Mouse (Mus musculus) gonadal fat pad, adult 2 months (tissue): ENCODE results near the gene Ranbp9. TPM values are rescaled to one million over a fixed set of nuclear protein-coding genes. Genes with fewer than 3 reads are reported as not detected.
"Not testable (repeated sequence)": the region's sequence is repeated elsewhere in the genome, so short reads cannot be mapped to it uniquely, and the experiment has no call there.

Experiments
- DNase-seq: peaks from one replicate; pipeline ENCODE4 v3.0.0-alpha.2; 2012; ENCODE audit warnings: low read depth
- polyA plus RNA-seq: library from polyadenylated mRNA; depleted of rRNA; stranded (reverse); fragments of >200 nt; gene quantifications from 2 replicates; pipeline ENCODE4 v1.2.3, GENCODE M21; 2012

Ranbp9 gene
- polyA plus RNA-seq, 1 experiment: 20.0 TPM

GRCm38 (mm10) chr13:43496660-43497059 lies 15.6 kb upstream of the Ranbp9 start:
- DNase-seq: no peak

GRCm38 (mm10) chr13:43495645-43496044 lies 14.6 kb upstream of the Ranbp9 start:
- DNase-seq: no peak

GRCm38 (mm10) chr13:43493725-43494124 lies 12.6 kb upstream of the Ranbp9 start:
- no peak for DNase-seq

GRCm38 (mm10) chr13:43493058-43493481 lies 12.0 kb upstream of the Ranbp9 start:
- DNase-seq: no peak

- DNase-seq: no peak
Measured at GRCm38 (mm10) chr13:43486501-43487213, 5.6 kb upstream of the Ranbp9 start.

GRCm38 (mm10) chr13:43485278-43485976 lies 4.3 kb upstream of the Ranbp9 start:
- no peak for DNase-seq

GRCm38 (mm10) chr13:43482782-43483181 lies 1.7 kb upstream of the Ranbp9 start:
- no peak for DNase-seq

- no peak for DNase-seq
Measured at GRCm38 (mm10) chr13:43481859-43482245, 770 bp upstream of the Ranbp9 start.

- DNase-seq: no peak
Measured at GRCm38 (mm10) chr13:43480595-43480956, 506 bp downstream of the Ranbp9 start.

- DNase-seq: no peak
Measured at GRCm38 (mm10) chr13:43479767-43480571, 1.1 kb downstream of the Ranbp9 start.

- no peak for DNase-seq
Measured at GRCm38 (mm10) chr13:43479024-43479705, 1.9 kb downstream of the Ranbp9 start.

- no peak for DNase-seq
Measured at GRCm38 (mm10) chr13:43478586-43478985, 2.5 kb downstream of the Ranbp9 start.

- DNase-seq: no peak
Measured at GRCm38 (mm10) chr13:43477098-43477697, 3.9 kb downstream of the Ranbp9 start.

- no peak for DNase-seq
Measured at GRCm38 (mm10) chr13:43476226-43476625, 4.9 kb downstream of the Ranbp9 start.

- DNase-seq: no peak
Measured at GRCm38 (mm10) chr13:43474722-43475121, 6.4 kb downstream of the Ranbp9 start.

GRCm38 (mm10) chr13:43471861-43472260 lies 9.2 kb downstream of the Ranbp9 start:
- DNase-seq: not testable (repeated sequence)

GRCm38 (mm10) chr13:43469607-43470006 lies 11.5 kb downstream of the Ranbp9 start:
- DNase-seq: no peak

GRCm38 (mm10) chr13:43464605-43465004 lies 16.5 kb downstream of the Ranbp9 start:
- DNase-seq: no peak

GRCm38 (mm10) chr13:43457161-43457560 lies 23.9 kb downstream of the Ranbp9 start:
- no peak for DNase-seq

- DNase-seq: no peak
Measured at GRCm38 (mm10) chr13:43454431-43454830, 26.7 kb downstream of the Ranbp9 start.

- DNase-seq: no peak
Measured at GRCm38 (mm10) chr13:43452843-43453605, 28.1 kb downstream of the Ranbp9 start.
